Mouse (Mus musculus): Measurements from ENCODE around the gene Mup5. TPM values are rescaled to one million over a fixed set of nuclear protein-coding genes. Genes with fewer than 3 reads are reported as not detected.
"Not testable (repeated sequence)": the region's sequence is repeated elsewhere in the genome, so short reads cannot be mapped to it uniquely, and the experiment has no call there.

Mup5 gene
- polyA plus RNA-seq (2011; ENCODE audit: insufficient read length, low read depth, missing spikeins): not detected in 2 replicates

- Histone ChIP-seq H3K4me1 (ENCODE audit: control insufficient read depth, insufficient read depth, low read length) (no peaks in the 10 kb centered on the region), H3K4me3 (ENCODE audit: insufficient read depth, low read length) (no peak within 1 kb of the TSS), H3K27ac (ENCODE audit: insufficient read depth, low read length) (no peak within 1 kb of the TSS)
- TF ChIP-seq CTCF (IDR thresholded peaks at IDR 0.05; ENCODE audit: borderline replicate concordance, insufficient read depth, low read length) (no peak), POLR2A (IDR thresholded peaks at IDR 0.05; ENCODE audit: low read depth, low read length) (no peak)
Observed at GRCm38 (mm10) chr4:61834952-61835708, at the start of gene Mup5. Gene Mup5, minus strand, starts transcription at chr4:61835233.

DNA sequence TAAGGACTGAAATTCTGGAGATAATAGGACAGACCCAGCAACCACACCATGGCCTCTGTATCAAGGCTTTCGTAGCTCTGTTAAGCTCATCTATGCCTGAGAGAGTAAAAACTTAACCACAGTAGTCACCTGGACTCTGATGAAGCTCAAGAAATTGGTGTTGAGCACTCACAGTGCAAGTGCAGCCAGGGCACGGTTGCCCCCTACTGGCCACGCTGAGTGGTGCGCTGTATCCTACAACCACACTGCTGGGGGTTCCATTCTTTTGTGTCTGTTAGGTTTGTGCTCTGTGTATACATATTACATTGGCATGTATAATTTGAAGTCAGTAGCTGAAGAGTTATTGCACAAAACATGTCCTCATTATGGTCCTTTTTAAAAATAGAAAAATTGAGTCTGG is 23.1 kb upstream of the Mup5 start:
- TF ChIP-seq POLR2A (IDR thresholded peaks at IDR 0.05; ENCODE audit: low read depth, low read length) (no peak), CTCF (IDR thresholded peaks at IDR 0.05; ENCODE audit: borderline replicate concordance, insufficient read depth, low read length) (peak; percentile 62; the same call in 1 of the 2 replicates)
- Histone ChIP-seq H3K4me1 (ENCODE audit: control insufficient read depth, insufficient read depth, low read length) (no peaks in the 10 kb centered on the region), H3K27ac (ENCODE audit: insufficient read depth, low read length) (no peak overlapping the region), H3K4me3 (ENCODE audit: insufficient read depth, low read length) (no peak overlapping the region)

DNA sequence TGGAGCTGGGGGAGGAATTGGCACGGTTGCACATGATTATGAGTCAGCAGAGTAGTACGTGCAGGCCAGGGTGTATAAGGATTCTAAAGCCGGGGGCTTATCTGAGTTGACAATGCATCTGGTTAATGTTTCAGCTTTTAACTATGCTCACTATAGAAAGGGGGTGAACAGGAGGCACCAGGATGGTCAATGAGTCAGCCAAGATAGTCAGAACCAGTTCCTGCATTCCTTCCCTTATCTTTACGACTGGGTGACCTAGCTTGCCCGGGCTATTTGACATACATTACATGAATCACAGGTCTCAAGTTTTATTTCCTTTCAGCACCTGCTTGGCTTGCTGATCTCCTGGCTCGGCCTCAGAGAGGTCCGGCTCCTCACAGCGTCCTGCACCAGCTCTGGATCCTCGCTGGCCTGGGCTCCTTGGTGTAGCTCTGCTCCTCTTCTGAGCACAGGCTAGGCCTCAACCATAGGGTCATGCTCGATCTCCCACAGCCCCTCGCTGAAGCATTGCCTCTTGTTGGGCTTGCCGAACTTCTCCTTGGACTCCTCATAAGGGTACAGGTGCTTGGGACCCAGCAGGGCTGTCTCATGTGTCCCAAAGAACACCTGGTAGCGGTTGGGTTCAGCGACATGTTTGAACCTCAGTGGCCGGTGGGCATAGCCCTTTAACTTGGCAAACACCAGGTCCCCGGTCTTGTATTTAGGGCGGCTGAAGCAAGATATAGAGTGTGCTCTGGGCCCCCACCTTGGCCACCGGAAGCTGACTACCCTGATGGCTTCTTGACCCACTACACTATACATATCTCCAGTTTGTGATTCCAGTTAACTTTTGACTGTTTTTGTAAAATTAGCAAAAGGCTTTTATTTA is 21.0 kb upstream of the Mup5 start:
- H3K4me1 ChIP-seq (ENCODE audit: control insufficient read depth, insufficient read depth, low read length): no peaks in the 10 kb centered on the region
- TF ChIP-seq POLR2A (IDR thresholded peaks at IDR 0.05; ENCODE audit: low read depth, low read length) (no peak), CTCF (IDR thresholded peaks at IDR 0.05; ENCODE audit: borderline replicate concordance, insufficient read depth, low read length) (no peak)
- no peak overlapping the region for H3K4me3 ChIP-seq (ENCODE audit: insufficient read depth, low read length)
- H3K27ac ChIP-seq (ENCODE audit: insufficient read depth, low read length): no peak overlapping the region

- Histone ChIP-seq H3K27ac (ENCODE audit: insufficient read depth, low read length) (no peak overlapping the region), H3K4me3 (ENCODE audit: insufficient read depth, low read length) (no peak overlapping the region), H3K4me1 (ENCODE audit: control insufficient read depth, insufficient read depth, low read length) (no peaks in the 10 kb centered on the region)
- TF ChIP-seq POLR2A (IDR thresholded peaks at IDR 0.05; ENCODE audit: low read depth, low read length) (no peak), CTCF (IDR thresholded peaks at IDR 0.05; ENCODE audit: borderline replicate concordance, insufficient read depth, low read length) (no peak)
Observed at GRCm38 (mm10) chr4:61855344-61855743, 20.3 kb upstream of the Mup5 start.

DNA sequence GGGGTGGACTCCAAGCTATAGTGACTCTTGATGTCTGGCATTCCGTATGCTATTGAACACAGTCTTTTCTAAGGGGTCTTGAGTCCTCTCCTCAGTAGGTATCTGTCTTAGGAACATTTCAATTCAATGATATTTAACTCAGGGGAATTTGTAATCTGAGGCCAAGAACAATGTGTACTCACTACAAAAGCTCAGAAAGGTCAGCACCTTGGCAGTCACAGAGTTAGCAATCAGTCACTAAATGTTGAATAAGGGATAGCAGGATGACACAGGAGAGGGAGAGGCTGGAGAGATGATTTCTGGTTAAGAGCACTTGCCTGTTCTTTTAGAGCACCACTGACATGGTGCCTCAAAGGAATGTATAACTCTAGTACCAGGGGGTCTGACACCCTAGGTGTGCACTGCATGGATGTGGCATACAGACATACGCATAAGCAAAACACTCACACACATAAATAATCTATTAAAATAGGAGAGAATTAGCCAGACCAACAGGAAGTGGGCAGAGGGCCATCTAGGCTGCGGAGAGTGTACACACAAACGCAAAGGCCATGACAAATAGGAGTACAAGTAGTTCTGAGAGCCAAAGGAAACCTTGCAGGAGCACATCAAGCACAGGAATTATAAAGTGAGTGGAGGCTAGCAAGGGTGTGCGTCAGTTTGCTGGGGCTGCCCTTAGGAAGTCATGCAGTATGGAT is 9.9 kb upstream of the Mup5 start:
- TF ChIP-seq CTCF (IDR thresholded peaks at IDR 0.05; ENCODE audit: borderline replicate concordance, insufficient read depth, low read length): no peak
- no peak for TF ChIP-seq POLR2A (IDR thresholded peaks at IDR 0.05; ENCODE audit: low read depth, low read length)
- H3K4me3 ChIP-seq (ENCODE audit: insufficient read depth, low read length): no peak overlapping the region
- no peak overlapping the region for H3K27ac ChIP-seq (ENCODE audit: insufficient read depth, low read length)
- H3K4me1 ChIP-seq (ENCODE audit: control insufficient read depth, insufficient read depth, low read length): no peaks in the 10 kb centered on the region

GRCm38 (mm10) chr4:61829211-61829610 is 5.8 kb downstream of the Mup5 start:
- TF ChIP-seq CTCF (IDR thresholded peaks at IDR 0.05; ENCODE audit: borderline replicate concordance, insufficient read depth, low read length) (no peak), POLR2A (IDR thresholded peaks at IDR 0.05; ENCODE audit: low read depth, low read length) (no peak)
- no peak overlapping the region for H3K27ac ChIP-seq (ENCODE audit: insufficient read depth, low read length)
- H3K4me1 ChIP-seq (ENCODE audit: control insufficient read depth, insufficient read depth, low read length): no peaks in the 10 kb centered on the region
- H3K4me3 ChIP-seq (ENCODE audit: insufficient read depth, low read length): no peak overlapping the region

- Histone ChIP-seq H3K27ac (ENCODE audit: insufficient read depth, low read length) (no peak overlapping the region), H3K4me1 (ENCODE audit: control insufficient read depth, insufficient read depth, low read length) (no peaks in the 10 kb centered on the region), H3K4me3 (ENCODE audit: insufficient read depth, low read length) (no peak overlapping the region)
- no peak for TF ChIP-seq CTCF (IDR thresholded peaks at IDR 0.05; ENCODE audit: borderline replicate concordance, insufficient read depth, low read length)
- TF ChIP-seq POLR2A (IDR thresholded peaks at IDR 0.05; ENCODE audit: low read depth, low read length): no peak
Observed at GRCm38 (mm10) chr4:61823185-61823584, 11.8 kb downstream of the Mup5 start.

GRCm38 (mm10) chr4:61822541-61822940 is 12.5 kb downstream of the Mup5 start:
- not testable (repeated sequence) for H3K4me3 ChIP-seq (ENCODE audit: insufficient read depth, low read length); H3K4me1 ChIP-seq (ENCODE audit: control insufficient read depth, insufficient read depth, low read length); H3K27ac ChIP-seq (ENCODE audit: insufficient read depth, low read length)

- Histone ChIP-seq H3K4me1 (ENCODE audit: control insufficient read depth, insufficient read depth, low read length) (no peaks in the 10 kb centered on the region), H3K4me3 (ENCODE audit: insufficient read depth, low read length) (no peak overlapping the region), H3K27ac (ENCODE audit: insufficient read depth, low read length) (no peak overlapping the region)
- no peak for TF ChIP-seq CTCF (IDR thresholded peaks at IDR 0.05; ENCODE audit: borderline replicate concordance, insufficient read depth, low read length)
- no peak for TF ChIP-seq POLR2A (IDR thresholded peaks at IDR 0.05; ENCODE audit: low read depth, low read length)
Observed at GRCm38 (mm10) chr4:61815602-61816001, 19.4 kb downstream of the Mup5 start.
